Mouse (Mus musculus) thymus, postnatal 25 days (tissue): ENCODE measurements around the gene Bcam.
"Not testable (repeated sequence)": the region's sequence is repeated elsewhere in the genome, so short reads cannot be mapped to it uniquely, and the experiment has no call there.

Source experiments
- DNase-seq: peaks from one replicate; pipeline ENCODE4 v3.0.0; 2022

Gene Bcam

GRCm38 (mm10) chr7:19770984-19771391 is at the start of gene Bcam:
Gene Bcam, minus strand, starts transcription at chr7:19771016.
- DNase-seq = no peak

- DNase-seq = no peak
Measured at GRCm38 (mm10) chr7:19818875-19819274, 48.1 kb upstream of the Bcam start.

DNA sequence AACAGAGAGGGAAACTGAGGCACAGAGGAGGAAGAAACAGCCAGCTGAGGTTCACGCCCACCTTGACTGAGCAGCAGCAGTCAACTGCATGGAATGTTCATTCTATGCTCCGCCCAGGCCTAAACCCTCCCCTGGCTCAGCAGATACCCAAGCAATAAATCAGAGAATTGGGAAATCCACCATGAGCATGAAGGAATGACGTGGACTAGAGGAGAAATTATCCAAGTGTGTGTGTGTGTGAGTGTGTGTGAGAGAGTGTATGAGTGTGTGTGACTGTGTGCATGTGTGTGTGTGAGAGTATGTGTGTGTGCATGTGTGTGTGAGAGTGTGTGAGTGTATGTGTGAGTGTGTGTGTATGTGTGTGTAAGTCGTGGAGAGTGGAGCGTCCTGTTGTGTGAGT is 47.6 kb upstream of the Bcam start:
- DNase-seq = no peak

DNA sequence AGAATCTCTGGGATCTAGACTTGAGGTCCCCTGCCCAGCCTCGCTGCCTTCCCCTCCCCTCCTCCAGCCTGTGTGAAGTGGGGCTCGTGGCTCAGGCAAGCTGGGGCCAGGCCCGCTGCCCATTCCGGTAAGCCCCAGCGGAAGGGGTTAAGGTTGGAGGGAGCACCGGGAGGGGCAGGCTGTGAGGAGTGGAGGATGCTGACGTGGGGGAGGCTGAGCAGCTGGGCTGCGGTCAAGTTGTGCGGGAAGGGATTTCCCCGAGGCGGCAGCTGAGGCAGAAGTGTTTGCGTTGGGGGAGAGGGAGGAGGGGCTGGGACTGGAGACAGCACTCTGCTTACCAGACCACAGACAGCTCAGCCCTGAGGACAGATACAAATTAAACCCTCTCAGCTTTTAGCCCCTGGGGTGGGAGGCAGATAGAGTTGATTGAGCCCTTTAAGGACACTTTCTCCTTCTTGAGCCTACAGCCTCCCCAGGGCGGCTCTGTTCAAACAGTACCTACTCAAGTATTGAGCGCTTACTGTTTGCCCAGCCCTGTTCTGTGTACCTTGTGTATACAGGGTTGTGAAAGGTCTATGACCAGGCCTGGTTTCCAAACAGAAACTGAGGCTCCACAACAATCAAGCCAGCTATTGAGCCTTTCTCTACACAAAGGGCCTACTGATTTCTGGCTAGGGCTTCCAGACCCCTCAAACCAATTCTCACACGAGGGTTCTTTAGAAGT is 46.7 kb upstream of the Bcam start:
- DNase-seq = peak; percentile 85

GRCm38 (mm10) chr7:19816224-19816771 is 45.5 kb upstream of the Bcam start:
- DNase-seq = peak; percentile 73

GRCm38 (mm10) chr7:19815296-19816223 is 44.7 kb upstream of the Bcam start:
- DNase-seq = no peak

DNA sequence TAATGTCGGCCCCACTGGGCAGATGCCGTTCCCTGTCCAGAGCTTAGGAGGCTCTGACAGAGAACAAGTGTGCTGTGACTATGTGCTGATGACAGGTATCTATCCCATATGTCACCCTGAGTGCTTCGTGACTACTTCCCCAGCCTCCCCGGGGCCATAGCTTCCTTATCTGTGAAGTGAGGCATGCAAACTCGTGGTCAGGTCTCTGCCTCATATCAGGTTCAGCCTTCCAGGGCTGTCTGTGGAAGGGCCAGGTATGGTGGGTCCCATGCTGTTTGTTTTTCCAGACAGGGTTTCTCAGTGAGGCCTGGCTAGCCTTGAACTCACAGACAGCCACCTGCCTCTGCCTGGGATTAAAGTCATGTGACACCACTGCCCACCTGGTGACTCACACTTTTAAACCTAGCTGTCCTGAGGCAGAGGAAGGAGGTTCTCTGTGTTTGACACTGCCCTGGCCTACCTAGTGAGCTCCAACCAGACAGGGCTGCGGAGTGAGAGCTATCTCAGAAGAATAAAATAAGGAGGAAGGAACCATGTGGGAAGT is 42.8 kb upstream of the Bcam start:
- DNase-seq = no peak

DNA sequence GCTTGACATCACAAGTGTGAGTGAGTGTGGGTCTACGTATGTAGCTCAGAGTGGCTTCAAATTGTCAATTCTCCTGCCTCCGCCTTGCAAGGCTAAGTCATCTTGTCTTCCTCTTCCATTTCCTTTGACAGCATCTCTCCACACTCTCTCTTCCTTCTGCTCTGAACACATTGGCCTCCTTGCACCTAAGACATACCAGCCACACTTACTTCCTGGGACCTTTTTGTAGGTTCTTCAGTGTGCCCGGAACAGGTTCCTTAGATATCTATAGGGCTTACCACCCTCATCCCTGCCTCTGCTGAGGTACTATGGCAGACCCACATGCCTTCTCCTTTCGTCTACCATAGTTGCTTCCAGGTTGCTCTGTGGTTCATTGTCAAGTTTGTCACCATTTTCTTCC is 42.3 kb upstream of the Bcam start:
- no peak for DNase-seq

DNA sequence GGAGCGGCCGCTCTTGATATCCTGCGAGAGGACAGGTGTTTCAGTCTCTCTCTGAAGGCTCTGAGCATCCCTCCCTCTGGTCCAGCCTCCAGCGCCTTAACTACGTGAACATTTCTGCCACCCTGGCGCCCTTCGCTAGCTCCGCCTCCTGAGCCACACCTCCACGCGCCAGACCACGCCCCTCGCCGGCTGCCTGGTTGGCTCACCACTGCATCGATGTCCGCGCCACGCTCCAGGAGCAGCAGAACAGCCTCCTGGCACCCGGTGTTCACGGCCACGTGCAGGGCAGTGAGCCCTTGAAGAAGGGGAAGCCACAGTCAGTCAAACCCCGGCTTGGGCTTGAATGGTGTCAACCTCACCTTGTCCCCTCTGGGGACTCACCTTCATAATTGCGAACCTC is 40.3 kb upstream of the Bcam start:
- DNase-seq = no peak

DNA sequence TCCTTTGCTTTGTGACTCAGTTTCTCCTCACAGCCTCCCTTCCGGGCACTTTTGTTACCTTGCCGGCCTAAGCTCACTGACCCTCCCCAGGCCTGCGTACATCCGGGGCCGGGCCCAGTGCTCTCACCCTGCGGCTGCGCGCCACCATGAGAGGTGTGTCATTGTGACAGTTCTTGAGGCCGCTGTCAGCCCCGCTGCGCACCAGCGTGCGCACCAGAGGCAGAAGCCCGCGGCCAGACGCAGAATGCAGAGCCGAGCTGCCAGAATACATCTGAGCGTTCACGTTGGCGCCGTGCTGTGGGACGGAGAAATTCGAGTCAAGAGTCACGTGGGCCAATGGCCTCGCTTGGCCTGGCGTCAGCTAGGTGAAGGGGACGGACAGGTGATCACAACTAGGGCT is 38.6 kb upstream of the Bcam start:
- DNase-seq = no peak

GRCm38 (mm10) chr7:19806356-19806969 is 35.6 kb upstream of the Bcam start:
- DNase-seq = no peak

GRCm38 (mm10) chr7:19802995-19803394 is 32.2 kb upstream of the Bcam start:
- peak; percentile 79 for DNase-seq

DNA sequence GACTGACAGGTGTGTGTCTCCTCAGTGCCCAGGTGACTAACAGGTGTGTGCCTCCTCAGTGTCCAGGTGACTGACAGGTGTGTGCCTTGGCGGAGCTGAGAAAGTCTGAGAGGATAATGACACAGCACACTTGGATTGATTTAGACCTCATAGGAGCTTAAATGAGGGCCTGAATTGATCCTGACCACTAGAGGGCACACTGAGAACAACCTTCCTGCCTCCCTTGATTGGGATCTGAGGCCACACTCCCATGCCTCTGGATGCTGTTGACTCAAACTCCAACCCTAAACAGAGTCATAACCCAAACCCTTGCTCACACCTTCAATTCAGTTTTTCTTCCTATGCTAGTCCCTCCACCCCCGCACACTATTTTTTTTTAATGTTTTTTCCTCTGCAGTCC is 29.9 kb upstream of the Bcam start:
- peak; percentile 41 for DNase-seq

GRCm38 (mm10) chr7:19796697-19797588 is 26.1 kb upstream of the Bcam start, which contains the start of gene Cblc:
Gene Cblc, minus strand, starts transcription at chr7:19796809.
- DNase-seq = peak; percentile 91

GRCm38 (mm10) chr7:19796254-19796653 is 25.4 kb upstream of the Bcam start:
- DNase-seq = no peak

DNA sequence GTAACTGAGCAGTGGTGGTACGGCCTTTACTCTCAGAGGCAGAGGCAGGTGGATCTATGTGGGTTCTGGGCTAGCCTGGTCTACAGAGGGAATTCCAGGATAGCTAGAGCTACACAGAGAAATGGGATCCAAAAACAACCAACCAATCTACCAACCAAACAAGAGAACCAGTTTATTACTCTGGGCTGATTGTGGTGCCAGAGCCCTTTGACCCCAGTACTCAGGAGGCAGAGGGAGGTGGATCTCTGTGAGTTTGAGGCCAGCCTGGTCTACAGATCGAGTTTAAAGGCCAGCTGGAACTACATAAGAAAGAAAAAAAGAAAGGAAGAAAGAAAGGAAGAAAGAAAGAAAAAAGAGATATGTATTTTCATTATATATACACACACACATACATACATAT is 24.4 kb upstream of the Bcam start:
- no peak for DNase-seq

GRCm38 (mm10) chr7:19792701-19793630 is 22.1 kb upstream of the Bcam start:
- no peak for DNase-seq

DNA sequence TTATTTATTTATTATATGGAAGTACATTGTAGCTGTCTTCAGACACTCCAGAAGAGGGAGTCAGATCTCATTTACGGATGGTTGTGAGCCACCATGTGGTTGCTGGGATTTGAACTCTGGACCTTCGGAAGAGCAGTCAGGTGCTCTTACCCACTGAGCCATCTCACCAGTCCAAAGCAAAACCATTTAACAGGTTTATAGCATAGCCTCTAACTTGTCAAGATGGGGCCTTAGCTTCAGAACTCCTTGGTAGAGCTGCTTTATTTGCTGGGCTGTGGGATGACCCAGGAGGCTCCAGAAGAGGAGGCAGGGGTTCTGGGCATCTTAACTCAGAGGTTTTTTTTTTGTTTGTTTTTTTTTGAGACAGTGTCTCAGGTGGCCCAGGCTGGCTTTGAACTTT is 20.7 kb upstream of the Bcam start:
- not testable (repeated sequence) for DNase-seq

GRCm38 (mm10) chr7:19789904-19790347 is 19.1 kb upstream of the Bcam start:
- DNase-seq = peak; percentile 91

GRCm38 (mm10) chr7:19785874-19786458 is 15.2 kb upstream of the Bcam start:
- no peak for DNase-seq
